In the genomic region with DNA sequence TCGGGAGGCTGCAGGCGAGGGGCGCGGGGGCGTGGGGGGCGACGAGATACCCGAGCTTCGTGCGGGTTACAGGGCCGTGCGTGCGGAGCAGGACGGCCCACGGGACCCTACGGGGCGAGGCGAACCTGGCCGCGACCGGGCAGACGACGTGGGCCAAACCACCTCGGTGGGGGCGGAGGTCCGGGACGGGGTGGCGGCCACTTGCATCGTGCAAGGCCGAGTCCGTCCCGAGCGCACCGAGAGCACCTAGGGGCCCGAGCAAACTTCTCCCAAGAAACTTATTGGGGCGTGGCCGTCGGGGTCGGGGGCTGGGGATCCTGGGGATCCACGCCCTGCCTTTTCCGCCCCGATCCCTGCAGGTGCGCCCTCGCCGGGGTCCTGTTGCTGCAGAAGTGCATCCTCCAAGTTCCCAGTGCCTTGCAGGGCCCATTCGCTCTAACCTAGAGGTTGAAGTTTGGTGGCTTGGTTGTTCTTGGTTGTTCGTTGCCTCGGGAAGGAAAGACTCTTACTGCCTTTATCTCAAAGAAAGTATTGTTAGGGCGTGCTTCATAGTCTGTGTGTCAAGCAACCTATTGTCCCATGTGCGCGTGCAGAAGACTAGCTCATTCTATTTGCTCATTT, we compare ENCODE assay signal across 8 mouse cellular contexts. TPM values are rescaled to one million over a fixed set of nuclear protein-coding genes. Genes with fewer than 3 reads are reported as not detected.
A peak's percentile ranks its signal among the peaks of the same experiment; 100 is the strongest.
DNase-seq lines count a peak whose midpoint lies in the region; ATAC-seq and TF ChIP-seq lines count a peak whose summit lies in the region.

No protein-coding gene starts in this region.

- no peaks in the 10 kb centered on the region for H3K9me3 ChIP-seq in heart, postnatal 0 days (replicated peaks; ENCODE audit: control insufficient read depth, low read length)
- H3K9me3 ChIP-seq in limb, embryonic 13.5 days, result no peaks in the 10 kb centered on the region
- no peaks in the 10 kb centered on the region for H3K9me3 ChIP-seq in midbrain, embryonic 15.5 days

- H3K4me1 ChIP-seq in heart, postnatal 0 days (ENCODE audit: control insufficient read depth, insufficient read depth), result peaks cover 11% of the 10 kb centered on the region; the same call in 1 of the 2 replicates
- H3K4me1 ChIP-seq in limb, embryonic 13.5 days, result peaks cover 31% of the 10 kb centered on the region
- peaks cover 25% of the 10 kb centered on the region for H3K4me1 ChIP-seq in midbrain, embryonic 15.5 days

- H3K27ac ChIP-seq in heart, postnatal 0 days (ENCODE audit: low read depth), result peak overlapping the region; percentile 93
- peak overlapping the region; percentile 93 for H3K27ac ChIP-seq in limb, embryonic 13.5 days
- peak overlapping the region; percentile 96 for H3K27ac ChIP-seq in midbrain, embryonic 15.5 days

- no peaks in the 10 kb centered on the region for H3K36me3 ChIP-seq in heart, postnatal 0 days (replicated peaks; ENCODE audit: control insufficient read depth, insufficient read depth, low read length)
- H3K36me3 ChIP-seq in limb, embryonic 13.5 days, result no peaks in the 10 kb centered on the region
- no peaks in the 10 kb centered on the region for H3K36me3 ChIP-seq in midbrain, embryonic 15.5 days (replicated peaks)

- H3K9ac ChIP-seq in heart, postnatal 0 days (replicated peaks; ENCODE audit: low read depth, low read length), result peak overlapping the region; percentile 97
- peak overlapping the region; percentile 90 for H3K9ac ChIP-seq in limb, embryonic 13.5 days
- peak overlapping the region; percentile 82 for H3K9ac ChIP-seq in midbrain, embryonic 15.5 days

- H3K4me3 ChIP-seq in heart, postnatal 0 days (ENCODE audit: low read depth, low read length), result peak overlapping the region; percentile 100
- H3K4me3 ChIP-seq in limb, embryonic 13.5 days, result peak overlapping the region; percentile 90
- peak overlapping the region; percentile 66 for H3K4me3 ChIP-seq in midbrain, embryonic 15.5 days

- TF ChIP-seq CTCF in heart, postnatal 0 days (IDR thresholded peaks at IDR 0.05; ENCODE audit: low read depth), result no peak

- under 1% methylated on average over 40 of the region's 51 CpGs for WGBS in heart, postnatal 0 days
- WGBS in limb, embryonic 13.5 days, result under 1% methylated on average over 51 of the region's 51 CpGs
- under 1% methylated on average over 51 of the region's 51 CpGs for WGBS in midbrain, embryonic 15.5 days

- H3K27me3 ChIP-seq in heart, postnatal 0 days (ENCODE audit: control insufficient read depth, insufficient read depth, low read length), result no peaks in the 10 kb centered on the region
- H3K27me3 ChIP-seq in limb, embryonic 13.5 days, result no peaks in the 10 kb centered on the region
- no peaks in the 10 kb centered on the region for H3K27me3 ChIP-seq in midbrain, embryonic 15.5 days (replicated peaks)

- peak overlapping the region; percentile 91 for H3K4me2 ChIP-seq in heart, postnatal 0 days (ENCODE audit: low read depth, low read length)
- peak overlapping the region; percentile 77 for H3K4me2 ChIP-seq in limb, embryonic 13.5 days (replicated peaks)
- H3K4me2 ChIP-seq in midbrain, embryonic 15.5 days, result peak overlapping the region; percentile 77

- TF ChIP-seq EP300 in heart, postnatal 0 days (IDR thresholded peaks at IDR 0.05; ENCODE audit: low read depth), result no peak

- DNase-seq in right cerebral cortex, postnatal 10 days (ENCODE audit: low spot score in 2 of 2), result peak; percentile 31 to 43
- no peak for DNase-seq in right cerebral cortex, postnatal 36 days (ENCODE audit: low spot score in 2 of 2)
- DNase-seq in embryo, embryonic 10.5 days (ENCODE audit: low spot score), result peak; percentile 60
- DNase-seq in heart, postnatal 0 days (ENCODE audit: low spot score), result no peak
- DNase-seq in ovary, postnatal 10 days (ENCODE audit: low spot score), result no peak
- DNase-seq in ovary, adult 18-20 months (ENCODE audit: low spot score), result no peak

- ATAC-seq in heart, postnatal 0 days (ENCODE audit: insufficient read depth, low read depth), result peak; percentile 52
- ATAC-seq in limb, embryonic 13.5 days (ENCODE audit: low FRiP score, low read depth), result peak; percentile 72
- ATAC-seq in midbrain, embryonic 15.5 days (replicated peaks), result peak; percentile 82

RNA-seq across cellular contexts. Expression of gene Btbd3, which starts 0.6 kb away (rescaled TPM):
- total RNA-seq in heart, postnatal 0 days (2014; rRNA removed; ENCODE audit: low replicate concordance), result 15.6 and 18.7 TPM in 2 replicates
- 8.2 and 8.5 TPM in 2 replicates for polyA plus RNA-seq in heart, postnatal 0 days (2015; fragmentation: Nextera tagmentation; extraction: Ambion mirVana)
- 23.4 and 23.5 TPM in 2 replicates for polyA plus RNA-seq in limb, embryonic 13.5 days (2015; fragmentation: Nextera tagmentation; extraction: Ambion mirVana)
- polyA plus RNA-seq in midbrain, embryonic 15.5 days (2015; fragmentation: Nextera tagmentation; extraction: Ambion mirVana), result 36.0 and 42.3 TPM in 2 replicates

Comparison
In these comparisons a context has a peak if more than half of its experiments do, and no peak if none do; other contexts are left out.
1. DNase-seq: peak in right cerebral cortex, postnatal 10 days (2 of 2) and embryo, embryonic 10.5 days (single experiment); none in right cerebral cortex, postnatal 36 days (0 of 2), heart, postnatal 0 days (single experiment), ovary, postnatal 10 days (single experiment) and ovary, adult 18-20 months (single experiment).
2. Peak in every context shown above with its lines, with median percentiles within 50 percentile points of each other: ATAC-seq, H3K27ac ChIP-seq, H3K4me2 ChIP-seq, H3K4me3 ChIP-seq and H3K9ac ChIP-seq.